ENCODE assay signal across 21 mouse cellular contexts in genomic region chr7:89559633-89560032, GRCm38 (mm10). TPM values are rescaled to one million over a fixed set of nuclear protein-coding genes. Genes with fewer than 3 reads are reported as not detected.
DNase-seq lines count a peak whose midpoint lies in the region; ATAC-seq and TF ChIP-seq lines count a peak whose summit lies in the region.
"Had no signal": no experiment of that assay in that cellular context is flagged by ENCODE, and none has a peak within 500 bp of the region (broad histone marks: within the 10 kb centered on the region; RNA-seq: fewer than 3 reads in every experiment).

No protein-coding gene starts in this region.

- no peak overlapping the region for H3K4me2 ChIP-seq in kidney, embryonic 16.5 days (replicated peaks; ENCODE audit: low read depth, low read length)
- no peak overlapping the region for H3K4me2 ChIP-seq in liver, postnatal 0 days (ENCODE audit: low read depth, low read length)
- H3K4me2 ChIP-seq: embryonic facial prominence, embryonic 12.5 days; forebrain, embryonic 15.5 days; liver, embryonic 15.5 days had no signal

- H3K9ac ChIP-seq in kidney, embryonic 16.5 days (replicated peaks; ENCODE audit: low read length), result no peak overlapping the region
- H3K9ac ChIP-seq in liver, postnatal 0 days (replicated peaks), result no peak overlapping the region
- H3K9ac ChIP-seq: embryonic facial prominence, embryonic 12.5 days; forebrain, embryonic 15.5 days; liver, embryonic 15.5 days had no signal

- H3K27ac ChIP-seq in kidney, embryonic 16.5 days (ENCODE audit: low read length), result no peak overlapping the region
- no peak overlapping the region for H3K27ac ChIP-seq in liver, postnatal 0 days (ENCODE audit: low read depth)
- H3K27ac ChIP-seq: embryonic facial prominence, embryonic 12.5 days; forebrain, embryonic 15.5 days; hindbrain, postnatal 0 days; liver, embryonic 15.5 days; macrophage; midbrain, embryonic 10.5 days had no signal

- H3ac ChIP-seq in C2C12 (ENCODE audit: control insufficient read depth, insufficient read length, low read depth), result no peak overlapping the region

- H3K79me2 ChIP-seq in C2C12 (ENCODE audit: control insufficient read depth, insufficient read depth), result no peaks in the 10 kb centered on the region

- 61% methylated on average over 4 of the region's 4 CpGs for WGBS in kidney, embryonic 16.5 days
- 63% methylated on average over 4 of the region's 4 CpGs for WGBS in liver, postnatal 0 days (ENCODE audit: insufficient replicate concordance)

- DNase-seq in adrenal gland, adult (ENCODE audit: inconsistent age in 2 of 2, low spot score in 1 of 2), result peak; percentile 18 to 76
- DNase-seq in adrenal gland, postnatal 4 days (ENCODE audit: low spot score in 2 of 2), result no peak
- DNase-seq in kidney, postnatal 14 days, result peak; percentile 8
- DNase-seq in fat pad, adult 2 months (ENCODE audit: extremely low read depth, low read depth, low spot score), result peak; percentile 59
- DNase-seq in liver, postnatal 0 days, result no peak
- no peak for DNase-seq in cerebellum, postnatal 25 days
- DNase-seq: cerebellum, adult 9-11 months; gastrocnemius, postnatal 36 days; retina, postnatal 1 day had no signal

- H3K79me3 ChIP-seq in C2C12 (ENCODE audit: low read depth), result no peaks in the 10 kb centered on the region

- H3K36me3 ChIP-seq in kidney, embryonic 16.5 days (ENCODE audit: insufficient read depth, low read length), result no peaks in the 10 kb centered on the region
- H3K36me3 ChIP-seq in C2C12 (ENCODE audit: control insufficient read depth, insufficient read depth), result no peaks in the 10 kb centered on the region
- H3K36me3 ChIP-seq in liver, postnatal 0 days (replicated peaks; ENCODE audit: insufficient read depth, low read length), result no peaks in the 10 kb centered on the region
- H3K36me3 ChIP-seq: embryonic facial prominence, embryonic 12.5 days; forebrain, embryonic 15.5 days; liver, embryonic 15.5 days; midbrain, embryonic 10.5 days had no signal

- no peak for TF ChIP-seq CTCF in C2C12 (IDR thresholded peaks at IDR 0.05; ENCODE audit: control insufficient read depth, insufficient read depth, insufficient read length)
- no peak for TF ChIP-seq CTCF in liver, postnatal 0 days (IDR thresholded peaks at IDR 0.05; ENCODE audit: low read depth)

- H3K27me3 ChIP-seq in kidney, embryonic 16.5 days (ENCODE audit: insufficient read depth, low read length), result no peaks in the 10 kb centered on the region
- H3K27me3 ChIP-seq in C2C12 (ENCODE audit: control insufficient read depth, insufficient read depth, insufficient read length), result no peaks in the 10 kb centered on the region
- peaks cover 22% of the 10 kb centered on the region for H3K27me3 ChIP-seq in liver, postnatal 0 days (ENCODE audit: insufficient read depth, low read length)
- H3K27me3 ChIP-seq: CH12.LX; embryonic facial prominence, embryonic 12.5 days; forebrain, embryonic 15.5 days; liver, embryonic 15.5 days had no signal

- TF ChIP-seq EP300 in liver, postnatal 0 days (IDR thresholded peaks at IDR 0.05; ENCODE audit: low read depth), result no peak

- H3K4me3 ChIP-seq in kidney, embryonic 16.5 days (ENCODE audit: low read length), result no peak overlapping the region
- H3K4me3 ChIP-seq in C2C12 (ENCODE audit: insufficient read depth, poor library complexity, severe bottlenecking), result no peak overlapping the region
- no peak overlapping the region for H3K4me3 ChIP-seq in liver, postnatal 0 days (ENCODE audit: low read depth, low read length)
- H3K4me3 ChIP-seq: embryonic facial prominence, embryonic 12.5 days; forebrain, embryonic 15.5 days; liver, embryonic 15.5 days; midbrain, embryonic 10.5 days had no signal

- no peak for ATAC-seq in kidney, embryonic 16.5 days (ENCODE audit: low FRiP score, low TSS enrichment)
- no peak for ATAC-seq in liver, postnatal 0 days
- ATAC-seq: hindbrain, postnatal 0 days; intestine, postnatal 0 days had no signal

- H3K9me3 ChIP-seq in kidney, embryonic 16.5 days (ENCODE audit: low read length), result no peaks in the 10 kb centered on the region
- no peaks in the 10 kb centered on the region for H3K9me3 ChIP-seq in liver, postnatal 0 days (ENCODE audit: low read length)
- H3K9me3 ChIP-seq: embryonic facial prominence, embryonic 12.5 days; forebrain, embryonic 15.5 days; liver, embryonic 15.5 days; midbrain, embryonic 10.5 days had no signal

- no peaks in the 10 kb centered on the region for H3K4me1 ChIP-seq in kidney, embryonic 16.5 days (ENCODE audit: insufficient read depth, low read length)
- no peaks in the 10 kb centered on the region for H3K4me1 ChIP-seq in liver, postnatal 0 days (ENCODE audit: insufficient read depth)
- H3K4me1 ChIP-seq: forebrain, embryonic 15.5 days; liver, embryonic 15.5 days had no signal

TF ChIP-seq in C2C12, 6 proteins besides CTCF, POLR2A, EP300 and RAD21:
- TF ChIP-seq CEBPB (IDR thresholded peaks at IDR 0.05; ENCODE audit: low read depth) (peak; percentile 36), MYOD1 (IDR thresholded peaks at IDR 0.05; ENCODE audit: control insufficient read depth, insufficient read length, low read depth) (no peak), FOSL1 (IDR thresholded peaks at IDR 0.05; ENCODE audit: insufficient read depth, low read length, poor library complexity, severe bottlenecking) (peak; percentile 65)

RNA-seq across cellular contexts. Expression of gene Prss23, which starts 32.6 kb away (rescaled TPM):
- total RNA-seq in adrenal gland, postnatal 4 days (2021), result 10 to 100 TPM; 26.8 to 36.7 TPM
- 93.2 and 105 TPM in 2 replicates for polyA plus RNA-seq in kidney, embryonic 16.5 days (2015; fragmentation: Nextera tagmentation; extraction: Ambion mirVana)
- polyA plus RNA-seq in C2C12 (2012; fragmentation: generic; extraction: Trizol), result 110 TPM
- polyA plus RNA-seq in liver, postnatal 0 days (2015; fragmentation: Nextera tagmentation; extraction: Ambion mirVana), result 6.9 and 7.5 TPM in 2 replicates
- total RNA-seq: hematopoietic stem cell, adult 5-6 weeks; MEL had no signal
- polyA plus RNA-seq: macrophage had no signal

Comparison
In these comparisons a context has a peak if more than half of its experiments do, and no peak if none do; other contexts are left out.
1. DNase-seq: peak in adrenal gland, adult (2 of 2), kidney, postnatal 14 days (single experiment) and fat pad, adult 2 months (single experiment); none in adrenal gland, postnatal 4 days (0 of 2), liver, postnatal 0 days (single experiment) and cerebellum, postnatal 25 days (0 of 2).
2. RNA of gene Prss23, which starts 32.6 kb away (polyA plus RNA-seq): 110 TPM in C2C12 (single experiment) and 93.2 to 105 TPM in kidney, embryonic 16.5 days; 6.9 to 7.5 TPM in liver, postnatal 0 days; every median in the first group is over 10 times any median in the second.